Mouse (Mus musculus) lung, adult 2 months (tissue): ENCODE data around the gene Gtf2ird1. TPM values are rescaled to one million over a fixed set of nuclear protein-coding genes. Genes with fewer than 3 reads are reported as not detected.

ENCODE experiments used
- DNase-seq: peaks from one replicate; pipeline ENCODE4 v3.0.0; 2022
- H3K4me1 ChIP-seq: fragments of 200-500 bp; 2 replicates; pipeline ENCODE4 v1.6.1; 2011; ENCODE audit warnings: low read length; ENCODE audit not compliant: control insufficient read depth, insufficient read depth
- H3K4me3 ChIP-seq: fragments of 200-500 bp; replicated peaks from 2 replicates; pipeline ENCODE3; 2011; ENCODE audit warnings: low read depth, mild to moderate bottlenecking, control low read depth, low read length; ENCODE audit errors: extremely low read depth
- CTCF ChIP-seq: fragments of 200-500 bp; IDR thresholded peaks from 2 replicates; pipeline ENCODE4 v1.5.1; 2011; ENCODE audit warnings: mild to moderate bottlenecking, low read length, control low read depth; ENCODE audit not compliant: insufficient read depth
- POLR2A ChIP-seq: fragments of 200-500 bp; IDR thresholded peaks from 2 replicates; pipeline ENCODE4 v1.6.1; 2011; ENCODE audit warnings: low read depth, mild to moderate bottlenecking, control low read depth, low read length, borderline replicate concordance; ENCODE audit errors: extremely low read depth
- WGBS: fragments of 180-500 bp; shearing (Covaris S2); methylation state at CpG from one replicate; pipeline ENCODE4 v1.1.7; 2018; 5-methylcytosine and 5-hydroxymethylcytosine counted together
- polyA plus RNA-seq: library from polyadenylated mRNA; depleted of rRNA; stranded (reverse); fragments of >200 nt; gene quantifications from 2 replicates; pipeline ENCODE4 v1.2.3, GENCODE M21; 2012; rRNA removed

The Gtf2ird1 gene
- polyA plus RNA-seq, 1 experiment = 23.4 TPM

GRCm38 (mm10) chr5:134309345-134309744, 147.2 kb downstream of the Gtf2ird1 start:
- H3K4me3 ChIP-seq = no peak overlapping the region
- WGBS = 100% methylated on average over 1 of the region's 1 CpGs
- DNase-seq = no peak
- no peak for TF ChIP-seq CTCF
- TF ChIP-seq POLR2A = no peak
- H3K4me1 ChIP-seq = peaks cover 10% of the 10 kb centered on the region

Other genes with a start within 250 kb of the Gtf2ird1 start
- gene Ncf1, start 227.1 kb downstream of the Gtf2ird1 start, polyA plus RNA-seq = 32.0 and 37.8 TPM in 2 replicates
- 63.8 and 79.5 TPM in 2 replicates for gene Gtf2i, start 142.0 kb downstream of the Gtf2ird1 start, polyA plus RNA-seq
- 21.9 and 23.0 TPM in 2 replicates for gene Clip2, start 95.7 kb upstream of the Gtf2ird1 start, polyA plus RNA-seq
- 0.14 and 0.24 TPM in 2 replicates for gene Syna, start 103.5 kb upstream of the Gtf2ird1 start, polyA plus RNA-seq
- gene Rfc2, start 124.7 kb upstream of the Gtf2ird1 start, polyA plus RNA-seq = 40.8 and 58.3 TPM in 2 replicates
- gene Lat2, start 158.3 kb upstream of the Gtf2ird1 start, polyA plus RNA-seq = 8.0 and 8.4 TPM in 2 replicates
- gene Eif4h, start 182.8 kb upstream of the Gtf2ird1 start, polyA plus RNA-seq = 243 and 280 TPM in 2 replicates
- 29.6 and 31.1 TPM in 2 replicates for gene Limk1, start 231.9 kb upstream of the Gtf2ird1 start, polyA plus RNA-seq